Mouse (Mus musculus): ENCODE data around the gene Zscan5b. TPM values are rescaled to one million over a fixed set of nuclear protein-coding genes. Genes with fewer than 3 reads are reported as not detected.
"Not testable (repeated sequence)": the region's sequence is repeated elsewhere in the genome, so short reads cannot be mapped to it uniquely, and the experiment has no call there.

Zscan5b gene
- total and polyA plus RNA-seq, 2 experiments = not detected

- DNase-seq (ENCODE audit: extremely low read depth, low read depth, low spot score) = no peak
- Histone ChIP-seq H3K79me2 (ENCODE audit: control insufficient read depth, insufficient read depth, low read length) (no peaks in the 10 kb centered on the region), H3K4me3 (ENCODE audit: insufficient read depth, low read depth, low read length) (no peak overlapping the region), H3K27me3 (ENCODE audit: control insufficient read depth, insufficient read depth, low read length) (no peaks in the 10 kb centered on the region), H3K27ac (replicated peaks; ENCODE audit: insufficient read depth, low read depth, low read length) (no peak overlapping the region), H3K36me3 (ENCODE audit: control insufficient read depth, insufficient read depth, low read length) (no peaks in the 10 kb centered on the region), H3K9ac (ENCODE audit: low read depth, low read length) (no peak overlapping the region), H3K4me1 (ENCODE audit: control insufficient read depth, insufficient read depth, low read length) (no peaks in the 10 kb centered on the region)
- 47% methylated on average over 3 of the region's 3 CpGs for WGBS
- TF ChIP-seq POLR2A (IDR thresholded peaks at IDR 0.05; ENCODE audit: extremely low read depth, insufficient read depth, low read length) = no peak
- no peak for TF ChIP-seq CTCF (IDR thresholded peaks at IDR 0.05; ENCODE audit: low read depth, low read length)
Observed at GRCm38 (mm10) chr7:6220147-6220546, 1.9 kb upstream of the Zscan5b start.

- not testable (repeated sequence) for H3K4me1 ChIP-seq (ENCODE audit: control insufficient read depth, insufficient read depth, low read length); H3K27me3 ChIP-seq (ENCODE audit: control insufficient read depth, insufficient read depth, low read length); H3K9ac ChIP-seq (ENCODE audit: low read depth, low read length); H3K4me3 ChIP-seq (ENCODE audit: insufficient read depth, low read depth, low read length); H3K79me2 ChIP-seq (ENCODE audit: control insufficient read depth, insufficient read depth, low read length); H3K27ac ChIP-seq (replicated peaks; ENCODE audit: insufficient read depth, low read depth, low read length); H3K36me3 ChIP-seq (ENCODE audit: control insufficient read depth, insufficient read depth, low read length)
- DNase-seq (ENCODE audit: extremely low read depth, low read depth, low spot score) = peak; percentile 79
- 46% methylated on average over 8 of the region's 8 CpGs for WGBS
- peak; percentile 39 for TF ChIP-seq CTCF (IDR thresholded peaks at IDR 0.05; ENCODE audit: low read depth, low read length)
Observed at GRCm38 (mm10) chr7:6228491-6228890, 6.4 kb downstream of the Zscan5b start.

GRCm38 (mm10) chr7:6239787-6240186 lies 17.7 kb downstream of the Zscan5b start:
- no peaks in the 10 kb centered on the region for H3K79me2 ChIP-seq (ENCODE audit: control insufficient read depth, insufficient read depth, low read length)
- H3K4me3 ChIP-seq (ENCODE audit: insufficient read depth, low read depth, low read length) = peak overlapping the region; percentile 48; the same call in 1 of the 2 replicates
- H3K27me3 ChIP-seq (ENCODE audit: control insufficient read depth, insufficient read depth, low read length) = no peaks in the 10 kb centered on the region
- H3K9ac ChIP-seq (ENCODE audit: low read depth, low read length) = no peak overlapping the region
- no peaks in the 10 kb centered on the region for H3K36me3 ChIP-seq (ENCODE audit: control insufficient read depth, insufficient read depth, low read length)
- peaks cover 4% of the 10 kb centered on the region; the same call in 1 of the 2 replicates for H3K4me1 ChIP-seq (ENCODE audit: control insufficient read depth, insufficient read depth, low read length)
- H3K27ac ChIP-seq (replicated peaks; ENCODE audit: insufficient read depth, low read depth, low read length) = no peak overlapping the region
- no peak for TF ChIP-seq POLR2A (IDR thresholded peaks at IDR 0.05; ENCODE audit: extremely low read depth, insufficient read depth, low read length)
- no peak for TF ChIP-seq CTCF (IDR thresholded peaks at IDR 0.05; ENCODE audit: low read depth, low read length)
- 32% methylated on average over 11 of the region's 11 CpGs for WGBS
- DNase-seq (ENCODE audit: extremely low read depth, low read depth, low spot score) = peak; percentile 75

GRCm38 (mm10) chr7:6240841-6241425 lies 18.9 kb downstream of the Zscan5b start:
- H3K9ac ChIP-seq (ENCODE audit: low read depth, low read length); H3K4me1 ChIP-seq (ENCODE audit: control insufficient read depth, insufficient read depth, low read length); H3K27ac ChIP-seq (replicated peaks; ENCODE audit: insufficient read depth, low read depth, low read length); H3K4me3 ChIP-seq (ENCODE audit: insufficient read depth, low read depth, low read length); H3K79me2 ChIP-seq (ENCODE audit: control insufficient read depth, insufficient read depth, low read length); H3K27me3 ChIP-seq (ENCODE audit: control insufficient read depth, insufficient read depth, low read length); H3K36me3 ChIP-seq (ENCODE audit: control insufficient read depth, insufficient read depth, low read length): not testable (repeated sequence)
- peak; percentile 71 for TF ChIP-seq CTCF (IDR thresholded peaks at IDR 0.05; ENCODE audit: low read depth, low read length)
- peak; percentile 86 for DNase-seq (ENCODE audit: extremely low read depth, low read depth, low spot score)
- WGBS = 6% methylated on average over 1 of the region's 1 CpGs

DNA sequence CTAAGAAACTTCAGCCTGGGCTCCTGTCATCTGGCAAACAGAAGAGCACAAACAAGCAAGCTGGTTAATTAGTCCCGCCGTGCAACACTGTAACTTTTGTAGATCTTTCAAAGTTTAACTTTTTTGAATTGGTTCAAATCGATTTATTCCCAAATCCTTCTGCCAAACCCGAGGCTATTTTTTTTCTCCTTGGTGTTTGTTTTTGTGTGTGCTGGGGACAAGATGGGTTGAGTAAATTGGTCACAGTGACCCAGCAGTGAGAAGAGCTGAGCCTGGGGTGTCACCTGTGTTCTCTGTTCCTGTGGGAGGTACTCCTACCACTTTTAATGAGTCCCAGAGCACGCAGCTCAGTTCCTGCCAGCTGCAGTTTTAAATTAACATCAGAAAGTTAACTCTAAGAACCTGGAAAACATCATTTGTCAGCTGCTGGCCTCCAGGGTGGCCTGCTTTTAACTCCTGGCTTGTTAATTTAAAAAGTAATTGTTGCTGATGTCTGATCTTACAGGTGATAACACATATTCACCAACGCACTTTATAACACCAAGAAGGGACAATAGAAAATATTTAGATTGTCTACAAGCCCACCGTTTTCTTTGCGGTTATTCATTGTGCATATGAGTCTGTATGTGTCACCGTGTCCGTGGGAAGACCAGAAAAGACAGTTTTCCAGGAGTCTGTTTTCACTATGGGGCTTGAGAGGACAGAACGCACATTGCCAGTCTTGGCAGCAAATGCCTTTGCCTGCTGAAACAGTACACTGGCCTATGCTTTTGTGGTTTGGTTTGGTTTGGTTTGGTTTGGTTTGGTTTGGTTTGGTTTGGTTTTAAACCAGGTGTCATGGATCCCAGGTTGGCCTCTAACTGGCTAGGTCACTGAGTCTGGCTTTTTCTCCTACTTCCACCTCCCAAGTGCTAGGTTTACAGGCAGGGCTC lies 22.5 kb downstream of the Zscan5b start:
- 21% methylated on average over 11 of the region's 11 CpGs for WGBS
- DNase-seq (ENCODE audit: extremely low read depth, low read depth, low spot score) = peak; percentile 99
- Histone ChIP-seq H3K27ac (replicated peaks; ENCODE audit: insufficient read depth, low read depth, low read length) (peak overlapping the region; percentile 82), H3K36me3 (ENCODE audit: control insufficient read depth, insufficient read depth, low read length) (no peaks in the 10 kb centered on the region), H3K79me2 (ENCODE audit: control insufficient read depth, insufficient read depth, low read length) (no peaks in the 10 kb centered on the region), H3K27me3 (ENCODE audit: control insufficient read depth, insufficient read depth, low read length) (no peaks in the 10 kb centered on the region), H3K9ac (ENCODE audit: low read depth, low read length) (peak overlapping the region; percentile 43; the same call in 1 of the 2 replicates), H3K4me1 (ENCODE audit: control insufficient read depth, insufficient read depth, low read length) (peaks cover 7% of the 10 kb centered on the region; the same call in 1 of the 2 replicates), H3K4me3 (ENCODE audit: insufficient read depth, low read depth, low read length) (no peak overlapping the region)
- TF ChIP-seq POLR2A (IDR thresholded peaks at IDR 0.05; ENCODE audit: extremely low read depth, insufficient read depth, low read length) = no peak
- TF ChIP-seq CTCF (IDR thresholded peaks at IDR 0.05; ENCODE audit: low read depth, low read length) = no peak

DNA sequence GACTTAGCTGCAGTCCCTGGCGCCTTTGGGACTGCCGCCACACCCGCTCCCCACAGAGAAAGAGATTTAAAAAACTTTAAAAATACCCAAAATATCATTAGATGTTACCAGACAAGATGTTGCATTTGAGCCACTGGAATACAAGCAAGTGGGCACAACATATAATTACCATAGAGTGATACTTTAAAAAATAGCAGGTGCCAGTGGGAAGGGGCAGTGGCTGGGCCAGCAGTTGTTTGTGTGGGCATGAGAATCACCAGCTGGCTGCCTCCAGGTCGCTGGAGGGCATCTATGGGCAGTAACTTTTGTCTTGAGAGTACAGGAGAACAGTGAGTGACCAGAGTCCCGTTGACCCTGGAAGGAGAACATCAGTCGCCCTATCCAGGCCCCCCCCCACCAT lies 30.3 kb downstream of the Zscan5b start, which contains the start of gene Epp13:
TSS of gene Epp13 (plus strand) at position 301 of the 400 bp plus-strand sequence.
- TF ChIP-seq POLR2A (IDR thresholded peaks at IDR 0.05; ENCODE audit: extremely low read depth, insufficient read depth, low read length) = no peak
- TF ChIP-seq CTCF (IDR thresholded peaks at IDR 0.05; ENCODE audit: low read depth, low read length) = no peak
- H3K36me3 ChIP-seq (ENCODE audit: control insufficient read depth, insufficient read depth, low read length) = no peaks in the 10 kb centered on the region
- H3K27ac ChIP-seq (replicated peaks; ENCODE audit: insufficient read depth, low read depth, low read length) = no peak within 1 kb of the TSS
- no peaks in the 10 kb centered on the region for H3K27me3 ChIP-seq (ENCODE audit: control insufficient read depth, insufficient read depth, low read length)
- no peak for DNase-seq (ENCODE audit: extremely low read depth, low read depth, low spot score)
- H3K79me2 ChIP-seq (ENCODE audit: control insufficient read depth, insufficient read depth, low read length) = no peaks in the 10 kb centered on the region
- peaks cover 4% of the 10 kb centered on the region for H3K4me1 ChIP-seq (ENCODE audit: control insufficient read depth, insufficient read depth, low read length)
- H3K4me3 ChIP-seq (ENCODE audit: insufficient read depth, low read depth, low read length) = no peak within 1 kb of the TSS
- no peak within 1 kb of the TSS for H3K9ac ChIP-seq (ENCODE audit: low read depth, low read length)
- 82% methylated on average over 6 of the region's 6 CpGs for WGBS
